Mouse (Mus musculus): ENCODE data around the gene Smarcd1.

Smarcd1 gene

GRCm38 (mm10) chr15:99701999-99702900, at the start of gene Smarcd1:
TSS of gene Smarcd1 (plus strand) at chr15:99702129.
- peak; percentile 96 to 97 for DNase-seq (ENCODE audit: low spot score in 2 of 2)

- DNase-seq (ENCODE audit: low spot score in 2 of 2) = no peak
These were observed 48.6 kb upstream of the Smarcd1 start for GRCm38 (mm10) chr15:99653291-99653690.

- DNase-seq (ENCODE audit: low spot score in 2 of 2) = no peak
These were observed 48.1 kb upstream of the Smarcd1 start for GRCm38 (mm10) chr15:99653876-99654275.

GRCm38 (mm10) chr15:99655956-99656355, 46.0 kb upstream of the Smarcd1 start:
- DNase-seq (ENCODE audit: low spot score in 2 of 2) = no peak

GRCm38 (mm10) chr15:99658437-99658836, 43.5 kb upstream of the Smarcd1 start:
- DNase-seq (ENCODE audit: low spot score in 2 of 2) = no peak

- DNase-seq (ENCODE audit: low spot score in 2 of 2) = peak in 1 of 2 experiments; percentile 62
These were observed 40.7 kb upstream of the Smarcd1 start for GRCm38 (mm10) chr15:99661121-99661830.

- DNase-seq (ENCODE audit: low spot score in 2 of 2) = no peak
These were observed 39.6 kb upstream of the Smarcd1 start for GRCm38 (mm10) chr15:99662371-99662770.

GRCm38 (mm10) chr15:99663964-99664599, 37.8 kb upstream of the Smarcd1 start:
- DNase-seq (ENCODE audit: low spot score in 2 of 2) = peak in 1 of 2 experiments; percentile 46

GRCm38 (mm10) chr15:99664600-99665451, 37.1 kb upstream of the Smarcd1 start:
- DNase-seq (ENCODE audit: low spot score in 2 of 2) = peak; percentile 77 to 78

- no peak for DNase-seq (ENCODE audit: low spot score in 2 of 2)
These were observed 34.4 kb upstream of the Smarcd1 start for GRCm38 (mm10) chr15:99667544-99667943.

- DNase-seq (ENCODE audit: low spot score in 2 of 2) = peak; percentile 77 to 85
These were observed 33.0 kb upstream of the Smarcd1 start for GRCm38 (mm10) chr15:99668881-99669280.

- DNase-seq (ENCODE audit: low spot score in 2 of 2) = no peak
These were observed 32.5 kb upstream of the Smarcd1 start for GRCm38 (mm10) chr15:99669392-99669791.

- peak; percentile 76 to 79 for DNase-seq (ENCODE audit: low spot score in 2 of 2)
These were observed 31.6 kb upstream of the Smarcd1 start, which contains the start of gene Asic1 for GRCm38 (mm10) chr15:99670154-99670821. TSS of gene Asic1 (plus strand) at chr15:99670368.

- DNase-seq (ENCODE audit: low spot score in 2 of 2) = no peak
These were observed 30.8 kb upstream of the Smarcd1 start for GRCm38 (mm10) chr15:99670964-99671670.

- DNase-seq (ENCODE audit: low spot score in 2 of 2) = no peak
These were observed 30.1 kb upstream of the Smarcd1 start for GRCm38 (mm10) chr15:99671783-99672182.

- DNase-seq (ENCODE audit: low spot score in 2 of 2) = no peak
These were observed 27.1 kb upstream of the Smarcd1 start for GRCm38 (mm10) chr15:99674866-99675265.

- DNase-seq (ENCODE audit: low spot score in 2 of 2) = no peak
These were observed 24.8 kb upstream of the Smarcd1 start for GRCm38 (mm10) chr15:99677089-99677488.

GRCm38 (mm10) chr15:99678063-99678800, 23.7 kb upstream of the Smarcd1 start:
- DNase-seq (ENCODE audit: low spot score in 2 of 2) = no peak

GRCm38 (mm10) chr15:99679008-99679407, 22.9 kb upstream of the Smarcd1 start:
- DNase-seq (ENCODE audit: low spot score in 2 of 2) = no peak
